Mouse (Mus musculus) cerebellum, adult 2 months (tissue): ENCODE measurements around the gene Tnni3. TPM values are rescaled to one million over a fixed set of nuclear protein-coding genes. Genes with fewer than 3 reads are reported as not detected.
"Not testable (repeated sequence)": the region's sequence is repeated elsewhere in the genome, so short reads cannot be mapped to it uniquely, and the experiment has no call there.

Experiments used
- DNase-seq, 2 experiments: peaks; one replicate each; pipeline ENCODE4 v3.0.0; 2021
- H3K27ac ChIP-seq: fragments of 200-500 bp; 2 replicates; pipeline ENCODE4 v1.5.1; 2012; ENCODE audit warnings: low read length, control low read depth, inconsistent platforms; ENCODE audit not compliant: insufficient read depth
- H3K27me3 ChIP-seq: fragments of 200-500 bp; 2 replicates; pipeline ENCODE4 v1.6.1; 2012; ENCODE audit warnings: inconsistent platforms, mild to moderate bottlenecking, low read length, moderate library complexity; ENCODE audit not compliant: control insufficient read depth, insufficient read depth
- H3K4me1 ChIP-seq: fragments of 200-500 bp; 2 replicates; pipeline ENCODE4 v1.6.1; 2011; ENCODE audit warnings: low read length; ENCODE audit not compliant: control insufficient read depth, insufficient read depth
- H3K4me3 ChIP-seq: fragments of 200-500 bp; replicated peaks from 2 replicates; pipeline ENCODE3; 2011; ENCODE audit warnings: mild to moderate bottlenecking, low read depth, low read length, control low read depth; ENCODE audit not compliant: insufficient read depth
- CTCF ChIP-seq: fragments of 200-500 bp; IDR thresholded peaks from 2 replicates; pipeline ENCODE4 v1.5.1; 2011; ENCODE audit warnings: low read depth, mild to moderate bottlenecking, control low read depth, low read length, moderate library complexity, borderline replicate concordance; ENCODE audit not compliant: insufficient read depth
- POLR2A ChIP-seq: fragments of 200-500 bp; IDR thresholded peaks from 2 replicates; pipeline ENCODE4 v1.6.1; 2011; ENCODE audit warnings: low read length, control low read depth, borderline replicate concordance; ENCODE audit not compliant: insufficient read depth
- WGBS: fragments of 180-500 bp; shearing (Covaris S2); methylation state at CpG from one replicate; pipeline ENCODE4 v1.1.7; 2018; 5-methylcytosine and 5-hydroxymethylcytosine counted together
- polyA plus RNA-seq: library from polyadenylated mRNA; depleted of rRNA; stranded (reverse); fragments of >200 nt; gene quantifications from 2 replicates; pipeline ENCODE4 v1.2.3, GENCODE M21; 2012

Gene Tnni3
- polyA plus RNA-seq, 1 experiment, result 9.5 TPM

DNA sequence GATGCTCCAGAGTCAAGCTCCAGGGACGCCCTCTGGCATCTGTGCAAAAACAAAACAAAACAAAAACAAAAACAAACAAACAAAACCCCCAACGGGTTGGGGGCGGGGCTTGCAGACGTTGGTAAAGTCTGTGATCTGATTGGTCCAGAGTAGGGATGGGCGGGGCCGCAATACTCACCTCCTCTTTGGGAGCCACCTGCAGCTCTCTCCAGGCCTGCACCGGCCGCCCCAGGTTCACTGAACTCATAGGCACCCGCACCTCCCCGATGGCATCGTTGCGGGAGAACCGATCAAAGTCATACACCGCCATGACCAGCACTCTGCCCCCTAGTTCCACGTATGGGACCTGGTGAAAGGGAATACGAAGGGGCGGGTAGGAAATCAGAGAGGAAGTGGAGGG lies 18.0 kb upstream of the Tnni3 start:
- 44% methylated on average over 17 of the region's 17 CpGs for WGBS
- no peak overlapping the region for H3K4me3 ChIP-seq

DNA sequence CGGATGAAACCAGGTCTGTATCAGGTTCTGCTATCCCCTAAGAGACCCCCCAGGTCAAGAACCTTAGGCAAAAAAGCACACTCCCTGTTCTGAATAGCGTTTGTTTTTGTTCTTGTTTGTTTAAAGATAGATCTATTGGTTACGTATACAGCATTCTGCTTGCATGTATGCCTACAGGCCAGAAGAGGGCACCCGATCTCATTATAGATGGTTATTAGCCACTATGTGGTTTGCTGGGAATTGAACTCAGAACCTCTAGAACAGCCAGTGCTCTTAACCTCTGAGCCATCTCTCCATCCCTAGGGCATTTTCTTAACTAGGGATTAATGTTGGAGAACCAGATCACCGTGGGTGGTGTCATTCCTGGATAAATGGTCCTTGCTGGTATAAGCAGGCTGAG lies 17.3 kb upstream of the Tnni3 start:
- no peaks in the 10 kb centered on the region for H3K27me3 ChIP-seq
- no peak overlapping the region for H3K27ac ChIP-seq
- H3K4me1 ChIP-seq, result no peaks in the 10 kb centered on the region
- TF ChIP-seq POLR2A, result no peak
- no peak for TF ChIP-seq CTCF
- WGBS, result 65% methylated on average over 5 of the region's 5 CpGs
- DNase-seq, result no peak
- no peak overlapping the region for H3K4me3 ChIP-seq

More for the DNA sequence above, 18.0 kb upstream of the Tnni3 start:
- TF ChIP-seq POLR2A (no peak), CTCF (no peak)
- Histone ChIP-seq H3K27me3 (no peaks in the 10 kb centered on the region), H3K4me1 (peaks cover under 1% of the 10 kb centered on the region), H3K27ac (no peak overlapping the region)
- DNase-seq, result no peak

DNA sequence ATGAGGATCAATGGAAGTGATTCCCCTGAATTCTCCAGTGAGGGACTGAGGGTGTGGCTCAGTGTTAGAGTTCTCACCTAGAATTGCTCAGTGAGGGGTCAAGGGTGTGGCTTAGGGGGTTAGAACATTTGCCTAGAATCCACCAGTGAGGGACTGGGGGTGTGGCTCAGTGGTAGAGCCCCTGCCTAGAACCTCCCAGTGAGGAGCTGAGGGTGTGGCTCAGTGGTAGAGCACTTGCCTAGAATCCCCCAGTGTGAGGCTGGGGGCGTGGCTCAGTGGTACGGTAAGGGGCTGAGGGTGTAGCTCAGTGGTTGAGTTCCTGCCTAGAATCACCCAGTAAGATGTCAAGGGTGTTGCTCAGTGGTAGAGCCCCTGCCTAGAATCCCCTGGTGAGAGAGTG lies 15.0 kb upstream of the Tnni3 start:
- H3K27ac ChIP-seq, result no peak overlapping the region
- no peaks in the 10 kb centered on the region for H3K4me1 ChIP-seq
- H3K27me3 ChIP-seq, result no peaks in the 10 kb centered on the region
- H3K4me3 ChIP-seq, result no peak overlapping the region
- TF ChIP-seq POLR2A (no peak), CTCF (no peak)
- no peak for DNase-seq
- WGBS, result 89% methylated on average over 2 of the region's 2 CpGs

DNA sequence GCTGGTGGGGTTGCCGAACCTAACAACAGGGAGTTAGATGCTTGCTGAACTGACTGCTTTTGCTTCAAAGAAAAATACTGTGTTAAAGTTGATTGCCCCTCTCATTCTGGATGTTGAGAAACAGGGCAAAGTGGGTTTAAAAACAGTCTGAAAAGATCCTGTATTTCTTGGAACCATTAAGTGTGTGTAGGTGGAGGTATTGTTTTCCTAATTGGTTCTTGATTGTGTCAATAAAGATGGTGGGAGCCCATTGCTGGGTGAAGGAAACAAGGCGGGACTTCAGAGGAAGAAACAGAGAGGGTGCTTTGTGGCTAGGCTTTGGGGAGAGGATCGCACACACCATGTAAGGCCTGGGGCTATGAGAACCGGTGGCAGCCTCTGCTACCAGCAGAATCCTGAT lies 13.2 kb upstream of the Tnni3 start:
- Histone ChIP-seq H3K27me3 (no peaks in the 10 kb centered on the region; the same call in 1 of the 2 replicates), H3K4me3 (no peak overlapping the region), H3K4me1 (no peaks in the 10 kb centered on the region), H3K27ac (no peak overlapping the region)
- WGBS, result 55% methylated on average over 4 of the region's 4 CpGs
- TF ChIP-seq CTCF, result no peak
- TF ChIP-seq POLR2A, result no peak
- DNase-seq, result no peak

DNA sequence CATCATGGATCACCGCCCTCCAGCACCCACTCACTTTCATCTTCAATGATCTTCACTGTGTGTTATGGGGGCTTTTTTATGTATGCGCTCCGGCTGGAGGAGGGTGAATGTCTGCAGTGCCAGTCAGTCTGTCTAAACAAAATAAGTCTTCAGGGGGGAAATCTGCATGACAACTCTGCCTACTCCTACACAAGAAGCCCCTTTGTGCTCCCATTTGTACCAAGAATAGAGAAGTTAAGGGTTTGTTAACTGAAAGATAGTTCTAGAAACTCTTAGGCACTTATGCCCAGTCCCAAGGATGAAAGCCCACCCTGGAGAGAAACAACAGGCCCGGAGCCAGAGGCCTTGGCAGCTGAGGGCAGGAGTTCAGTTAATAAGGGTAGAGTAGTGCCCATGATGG lies 12.3 kb upstream of the Tnni3 start:
- WGBS, result 51% methylated on average over 4 of the region's 4 CpGs
- Histone ChIP-seq H3K4me3 (no peak overlapping the region), H3K27me3 (peaks cover 3% of the 10 kb centered on the region; the same call in 1 of the 2 replicates), H3K27ac (no peak overlapping the region), H3K4me1 (no peaks in the 10 kb centered on the region)
- DNase-seq, result no peak
- no peak for TF ChIP-seq POLR2A
- TF ChIP-seq CTCF, result no peak

DNA sequence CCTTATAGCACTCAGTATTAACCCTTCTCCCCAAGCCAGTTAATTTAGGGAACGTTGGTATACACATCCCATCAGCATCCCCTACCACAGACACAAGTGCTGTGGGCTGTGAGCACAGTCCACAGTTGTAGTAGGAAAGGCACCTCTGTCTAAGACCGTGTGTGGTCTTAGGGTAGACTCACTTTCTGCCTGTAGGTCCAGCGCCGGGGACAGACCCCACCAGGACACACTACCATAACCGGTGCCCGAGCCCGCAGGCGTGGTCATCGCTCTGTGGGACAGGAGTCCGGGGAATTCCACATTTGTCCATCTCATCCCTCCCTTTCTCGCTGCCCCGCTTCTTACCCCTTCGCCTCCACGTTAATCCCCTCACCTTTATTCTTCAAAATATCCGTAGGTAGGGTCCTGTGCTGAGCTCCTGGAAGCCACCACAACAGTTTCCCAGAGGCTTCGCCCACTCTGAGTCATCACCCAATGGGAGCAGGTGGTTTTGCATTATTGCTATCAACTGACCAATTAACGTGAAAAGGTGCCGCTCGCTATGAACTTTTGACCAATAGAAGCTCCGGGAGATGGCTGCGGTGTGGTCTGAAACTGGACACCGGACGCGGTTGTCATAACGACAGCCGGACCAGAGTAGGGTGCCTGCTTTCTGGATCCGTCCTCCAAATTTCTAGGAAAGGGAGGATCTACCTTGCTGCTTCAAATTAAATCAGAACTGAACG lies 8.1 kb upstream of the Tnni3 start, which contains the start of gene Dnaaf3:
Dnaaf3 (minus strand) TSS at position 449 of the 725 bp plus-strand sequence.
- Histone ChIP-seq H3K4me1 (no peaks in the 10 kb centered on the region), H3K27ac (no peak within 1 kb of the TSS), H3K27me3 (peaks cover 3% of the 10 kb centered on the region; the same call in 1 of the 2 replicates), H3K4me3 (no peak within 1 kb of the TSS)
- WGBS, result 1% methylated on average over 28 of the region's 28 CpGs
- TF ChIP-seq CTCF, result no peak
- TF ChIP-seq POLR2A, result no peak
- DNase-seq, result no peak

DNA sequence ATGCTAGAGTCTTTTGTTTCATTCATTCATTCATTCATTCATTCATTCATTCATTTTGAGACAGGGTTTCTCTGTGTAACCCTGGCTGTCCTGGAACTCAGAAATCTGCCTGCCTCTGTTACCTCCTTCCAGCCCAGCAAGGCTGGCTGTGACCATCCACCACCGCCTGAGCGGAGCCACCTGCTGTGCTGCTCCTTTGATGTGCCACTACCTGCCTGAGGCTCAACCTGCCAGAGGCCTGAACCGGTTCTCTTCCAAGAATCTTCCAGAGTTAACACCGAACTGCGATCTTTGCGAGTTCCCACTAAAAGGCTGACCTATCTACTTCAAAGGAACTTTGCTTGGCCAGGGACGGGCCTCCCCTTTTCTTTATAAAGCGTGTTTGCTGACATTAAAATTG lies 6.1 kb upstream of the Tnni3 start:
- H3K4me1 ChIP-seq, H3K4me3 ChIP-seq, H3K27me3 ChIP-seq, DNase-seq, H3K27ac ChIP-seq: not testable (repeated sequence)
- WGBS, result 64% methylated on average over 8 of the region's 8 CpGs

DNA sequence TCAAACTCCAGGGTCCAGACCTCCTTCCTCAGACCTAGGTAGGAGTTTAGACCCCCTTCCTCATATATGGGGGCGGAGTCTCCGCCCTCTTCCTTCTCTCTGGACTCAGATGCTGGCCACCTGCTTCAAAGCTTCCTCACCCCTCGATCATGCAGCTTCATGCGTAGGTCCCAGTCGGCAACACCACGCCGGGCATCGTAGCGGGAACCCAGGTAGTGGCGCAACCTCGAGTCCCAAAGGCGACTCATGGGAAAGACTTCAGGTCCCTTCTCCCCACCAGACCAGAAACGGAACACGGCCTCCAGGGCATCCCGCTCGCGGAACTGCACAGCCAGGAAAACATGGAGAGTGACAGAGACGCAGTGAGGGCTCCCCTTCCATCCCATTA lies 3.3 kb upstream of the Tnni3 start:
- Histone ChIP-seq H3K27ac (no peak overlapping the region), H3K4me1 (no peaks in the 10 kb centered on the region), H3K27me3 (peaks cover 3% of the 10 kb centered on the region; the same call in 1 of the 2 replicates), H3K4me3 (no peak overlapping the region)
- TF ChIP-seq CTCF (no peak), POLR2A (no peak)
- no peak for DNase-seq
- WGBS, result 63% methylated on average over 18 of the region's 18 CpGs
